Mouse (Mus musculus): ENCODE data around the gene Hemk1.

The Hemk1 gene

GRCm38 (mm10) chr9:107343146-107343943, 5.2 kb upstream of the Hemk1 start:
- no peak for DNase-seq (ENCODE audit: low spot score in 2 of 2)

- DNase-seq (ENCODE audit: low spot score in 2 of 2): peak in 1 of 2 experiments; percentile 17
These were observed 4.1 kb upstream of the Hemk1 start for GRCm38 (mm10) chr9:107342201-107342709.

- DNase-seq (ENCODE audit: low spot score in 2 of 2): no peak
These were observed 2.9 kb upstream of the Hemk1 start for GRCm38 (mm10) chr9:107340911-107341645.

- peak; percentile 82 to 83 for DNase-seq (ENCODE audit: low spot score in 2 of 2)
These were observed 2.2 kb upstream of the Hemk1 start, which contains the start of gene 6430571L13Rik for GRCm38 (mm10) chr9:107340267-107340859. Gene 6430571L13Rik (plus strand): TSS chr9:107340602.

GRCm38 (mm10) chr9:107336386-107336785, 1.8 kb downstream of the Hemk1 start:
- DNase-seq (ENCODE audit: low spot score in 2 of 2): no peak

- DNase-seq (ENCODE audit: low spot score in 2 of 2): peak; percentile 39 to 69
These were observed 2.2 kb downstream of the Hemk1 start for GRCm38 (mm10) chr9:107335909-107336308.

- no peak for DNase-seq (ENCODE audit: low spot score in 2 of 2)
These were observed 3.1 kb downstream of the Hemk1 start for GRCm38 (mm10) chr9:107335046-107335445.

GRCm38 (mm10) chr9:107334356-107334755, 3.8 kb downstream of the Hemk1 start:
- DNase-seq (ENCODE audit: low spot score in 2 of 2): peak; percentile 23 to 28

- DNase-seq (ENCODE audit: low spot score in 2 of 2): no peak
These were observed 4.5 kb downstream of the Hemk1 start for GRCm38 (mm10) chr9:107333686-107334085.

GRCm38 (mm10) chr9:107330791-107331190, 7.4 kb downstream of the Hemk1 start:
- DNase-seq (ENCODE audit: low spot score in 2 of 2): no peak

GRCm38 (mm10) chr9:107327879-107328620, 10.1 kb downstream of the Hemk1 start:
- DNase-seq (ENCODE audit: low spot score in 2 of 2): no peak

GRCm38 (mm10) chr9:107325904-107326303, 12.2 kb downstream of the Hemk1 start:
- DNase-seq (ENCODE audit: low spot score in 2 of 2): no peak

- DNase-seq (ENCODE audit: low spot score in 2 of 2): no peak
These were observed 13.2 kb downstream of the Hemk1 start for GRCm38 (mm10) chr9:107324799-107325561.

GRCm38 (mm10) chr9:107323558-107323957, 14.6 kb downstream of the Hemk1 start:
- no peak for DNase-seq (ENCODE audit: low spot score in 2 of 2)

- no peak for DNase-seq (ENCODE audit: low spot score in 2 of 2)
These were observed 15.6 kb downstream of the Hemk1 start for GRCm38 (mm10) chr9:107322461-107323050.

- DNase-seq (ENCODE audit: low spot score in 2 of 2): no peak
These were observed 22.4 kb downstream of the Hemk1 start for GRCm38 (mm10) chr9:107315791-107316190.

GRCm38 (mm10) chr9:107313926-107314325, 24.2 kb downstream of the Hemk1 start:
- no peak for DNase-seq (ENCODE audit: low spot score in 2 of 2)

- peak; percentile 35 to 56 for DNase-seq (ENCODE audit: low spot score in 2 of 2)
These were observed 25.2 kb downstream of the Hemk1 start for GRCm38 (mm10) chr9:107312811-107313584.

GRCm38 (mm10) chr9:107309600-107309999, 28.6 kb downstream of the Hemk1 start:
- no peak for DNase-seq (ENCODE audit: low spot score in 2 of 2)

GRCm38 (mm10) chr9:107309171-107309570, 29.0 kb downstream of the Hemk1 start:
- DNase-seq (ENCODE audit: low spot score in 2 of 2): no peak

Data from thymus, postnatal 10 days (tissue).